Mouse (Mus musculus): ENCODE measurements at regions not wholly inside any gene's neighbourhood (a gene's known extent, or its start where the extent isn't known, plus 50 kb on each side); places are given as distances from the start of the nearest gene placed in this dataset.

DNA sequence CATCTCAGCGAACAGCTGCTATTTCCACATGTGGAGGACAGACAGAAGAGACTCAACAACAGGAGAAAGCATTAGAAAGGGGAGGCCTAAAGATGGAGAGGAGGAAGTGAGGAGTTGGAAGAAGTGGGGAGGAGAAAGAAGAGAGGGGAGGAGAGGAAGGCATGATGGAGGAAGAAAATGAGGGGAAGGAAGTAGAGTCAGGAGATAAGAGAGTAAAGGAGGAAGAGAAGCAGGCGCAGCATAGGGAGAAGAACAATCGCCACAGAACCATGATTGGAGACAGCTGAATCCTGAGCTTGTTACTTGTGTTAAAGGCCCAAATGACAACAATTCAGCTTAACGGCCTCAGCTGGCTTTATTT, 74.8 kb upstream of the Bmp2k start:
- no peaks in the 10 kb centered on the region for H3K4me1 ChIP-seq (ENCODE audit: control insufficient read depth, insufficient read depth, low read length)
- 87% methylated on average over 4 of the region's 4 CpGs for WGBS
- H3K9me3 ChIP-seq (ENCODE audit: control insufficient read depth, low read length) = no peaks in the 10 kb centered on the region
- no peak overlapping the region for H3K4me3 ChIP-seq (ENCODE audit: low read depth, low read length)
- no peak overlapping the region for H3K9ac ChIP-seq (ENCODE audit: low read length)
- H3K27ac ChIP-seq (replicated peaks; ENCODE audit: low read depth, low read length) = no peak overlapping the region
- H3K36me3 ChIP-seq (ENCODE audit: control insufficient read depth, insufficient read depth, low read length) = no peaks in the 10 kb centered on the region
- no peaks in the 10 kb centered on the region for H3K27me3 ChIP-seq (ENCODE audit: control insufficient read depth, insufficient read depth, low read length)
- H3K4me2 ChIP-seq (ENCODE audit: low read depth, severe bottlenecking) = no peak overlapping the region
- DNase-seq (ENCODE audit: low spot score) (no peak), ATAC-seq (ENCODE audit: insufficient number of reproducible peaks, low FRiP score, low TSS enrichment, low read depth) (no peak)

DNA sequence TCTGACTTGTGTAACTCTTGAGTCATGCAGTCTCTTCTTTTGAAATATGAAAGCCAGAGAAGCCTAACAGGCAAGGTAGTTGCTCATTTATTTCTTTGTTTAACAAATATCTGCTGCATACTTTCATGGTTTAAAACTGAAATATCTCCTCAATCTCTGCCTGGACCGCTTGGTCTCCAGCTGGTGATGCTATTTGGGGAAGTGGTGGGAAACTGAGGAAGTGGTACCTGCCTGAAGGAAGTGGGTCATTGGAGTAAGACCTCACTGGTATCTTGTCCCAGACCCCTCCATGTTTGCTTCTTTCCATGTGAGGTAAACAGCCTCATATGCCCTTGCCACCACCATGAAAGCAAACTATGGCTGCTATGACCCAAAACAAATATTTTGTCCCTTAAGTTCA, 74.0 kb upstream of the Bmp2k start:
- H3K27ac ChIP-seq (replicated peaks; ENCODE audit: low read depth, low read length) = no peak overlapping the region
- H3K36me3 ChIP-seq (ENCODE audit: control insufficient read depth, insufficient read depth, low read length) = no peaks in the 10 kb centered on the region
- WGBS = 92% methylated on average over 1 of the region's 1 CpGs
- H3K9me3 ChIP-seq (ENCODE audit: control insufficient read depth, low read length) = no peaks in the 10 kb centered on the region
- H3K27me3 ChIP-seq (ENCODE audit: control insufficient read depth, insufficient read depth, low read length) = no peaks in the 10 kb centered on the region
- H3K4me3 ChIP-seq (ENCODE audit: low read depth, low read length) = no peak overlapping the region
- H3K9ac ChIP-seq (ENCODE audit: low read length) = no peak overlapping the region
- ATAC-seq (ENCODE audit: insufficient number of reproducible peaks, low FRiP score, low TSS enrichment, low read depth) = no peak
- no peak for DNase-seq (ENCODE audit: low spot score)
- H3K4me1 ChIP-seq (ENCODE audit: control insufficient read depth, insufficient read depth, low read length) = no peaks in the 10 kb centered on the region
- H3K4me2 ChIP-seq (ENCODE audit: low read depth, severe bottlenecking) = no peak overlapping the region

DNA sequence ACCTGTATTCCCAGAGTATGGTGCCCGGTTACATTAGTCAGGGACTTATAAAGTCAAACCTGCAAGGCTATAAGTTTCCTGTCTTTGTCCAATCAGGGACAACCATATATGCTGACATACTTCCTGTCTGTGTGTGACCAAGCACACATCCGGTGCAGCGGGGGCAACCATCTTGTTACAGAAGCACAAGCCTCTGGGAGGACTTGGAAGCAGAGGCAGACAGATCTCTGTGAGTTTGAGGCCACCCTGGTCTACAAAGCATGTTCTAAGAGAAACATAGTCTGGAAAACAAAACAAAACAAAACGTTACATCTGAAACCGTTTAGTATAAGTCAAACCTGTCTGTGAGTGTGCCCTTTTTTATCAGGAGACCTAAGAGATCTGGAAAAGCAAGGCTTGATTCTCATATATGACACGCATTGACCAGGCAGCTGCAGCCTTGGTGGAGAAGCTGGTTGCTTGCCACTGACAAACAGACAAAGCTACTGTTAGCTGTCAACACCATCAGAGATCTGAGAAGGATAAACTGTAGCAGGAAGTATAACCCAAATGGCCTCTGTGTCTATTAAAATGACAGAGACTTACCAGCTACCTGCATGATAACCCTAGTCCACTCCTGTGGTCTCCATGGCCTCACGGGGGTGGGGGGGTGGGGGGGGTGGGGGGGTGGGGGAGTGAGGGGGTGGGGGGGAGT, 72.6 kb upstream of the Bmp2k start:
- no peak overlapping the region for H3K9ac ChIP-seq (ENCODE audit: low read length)
- ATAC-seq (ENCODE audit: insufficient number of reproducible peaks, low FRiP score, low TSS enrichment, low read depth) = no peak

DNA sequence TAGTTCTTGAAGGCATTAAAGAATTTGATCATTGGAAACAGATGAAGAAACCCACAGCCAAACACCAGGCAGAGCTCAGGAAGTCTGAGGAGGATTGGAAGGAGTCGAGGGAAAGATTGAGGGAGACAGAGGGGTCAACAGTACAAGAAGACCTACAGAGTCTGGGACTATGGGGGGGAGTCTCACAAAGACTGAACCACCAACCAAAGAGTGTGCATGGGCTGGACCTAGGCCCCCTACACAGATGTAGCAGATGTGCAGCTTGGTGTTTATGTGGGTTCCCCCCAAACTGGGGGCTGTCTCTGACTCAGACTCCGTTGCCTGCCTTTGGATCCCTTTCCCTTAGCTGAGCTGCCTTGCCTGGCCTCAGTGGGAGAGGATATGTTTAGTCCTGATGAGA, 71.5 kb upstream of the Bmp2k start:
- 44% methylated on average over 2 of the region's 2 CpGs for WGBS
- Histone ChIP-seq H3K27me3 (ENCODE audit: control insufficient read depth, insufficient read depth, low read length) (no peaks in the 10 kb centered on the region), H3K27ac (replicated peaks; ENCODE audit: low read depth, low read length) (no peak overlapping the region), H3K4me2 (ENCODE audit: low read depth, severe bottlenecking) (no peak overlapping the region), H3K36me3 (ENCODE audit: control insufficient read depth, insufficient read depth, low read length) (no peaks in the 10 kb centered on the region), H3K9me3 (ENCODE audit: control insufficient read depth, low read length) (no peaks in the 10 kb centered on the region), H3K4me1 (ENCODE audit: control insufficient read depth, insufficient read depth, low read length) (no peaks in the 10 kb centered on the region), H3K4me3 (ENCODE audit: low read depth, low read length) (no peak overlapping the region), H3K9ac (ENCODE audit: low read length) (no peak overlapping the region)
- ATAC-seq (ENCODE audit: insufficient number of reproducible peaks, low FRiP score, low TSS enrichment, low read depth) = no peak
- no peak for DNase-seq (ENCODE audit: low spot score)

More for the DNA sequence above, 72.6 kb upstream of the Bmp2k start:
- no peak for DNase-seq (ENCODE audit: low spot score)
- H3K4me1 ChIP-seq (ENCODE audit: control insufficient read depth, insufficient read depth, low read length) = no peaks in the 10 kb centered on the region
- no peak overlapping the region for H3K4me2 ChIP-seq (ENCODE audit: low read depth, severe bottlenecking)
- WGBS = 84% methylated on average over 7 of the region's 7 CpGs
- no peak overlapping the region for H3K27ac ChIP-seq (replicated peaks; ENCODE audit: low read depth, low read length)
- H3K27me3 ChIP-seq (ENCODE audit: control insufficient read depth, insufficient read depth, low read length) = no peaks in the 10 kb centered on the region
- no peaks in the 10 kb centered on the region for H3K36me3 ChIP-seq (ENCODE audit: control insufficient read depth, insufficient read depth, low read length)
- H3K9me3 ChIP-seq (ENCODE audit: control insufficient read depth, low read length) = no peaks in the 10 kb centered on the region
- no peak overlapping the region for H3K4me3 ChIP-seq (ENCODE audit: low read depth, low read length)

DNA sequence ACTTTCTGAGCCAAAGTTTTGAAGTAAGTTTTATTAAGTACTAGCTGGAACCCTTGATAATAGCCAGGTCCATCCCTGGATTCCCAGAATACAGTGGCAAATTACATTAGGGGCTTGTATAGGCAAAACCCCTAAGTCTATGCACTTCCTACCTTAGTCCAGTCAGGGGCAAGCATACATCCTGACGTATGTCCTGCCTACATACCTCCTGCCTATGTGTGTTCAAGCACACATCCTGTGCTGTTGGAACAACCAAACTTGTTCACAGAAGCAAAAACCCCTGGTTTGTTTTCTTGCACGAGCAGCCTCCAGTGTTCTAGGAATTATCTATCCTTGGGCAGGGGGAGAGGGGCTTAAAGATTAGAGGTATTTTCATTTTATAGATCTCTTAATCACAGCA, 66.4 kb upstream of the Bmp2k start:
- Histone ChIP-seq H3K27me3 (ENCODE audit: control insufficient read depth, insufficient read depth, low read length) (no peaks in the 10 kb centered on the region), H3K36me3 (ENCODE audit: control insufficient read depth, insufficient read depth, low read length) (no peaks in the 10 kb centered on the region), H3K4me2 (ENCODE audit: low read depth, severe bottlenecking) (no peak overlapping the region), H3K27ac (replicated peaks; ENCODE audit: low read depth, low read length) (no peak overlapping the region), H3K4me3 (ENCODE audit: low read depth, low read length) (no peak overlapping the region), H3K9ac (ENCODE audit: low read length) (no peak overlapping the region), H3K4me1 (ENCODE audit: control insufficient read depth, insufficient read depth, low read length) (no peaks in the 10 kb centered on the region), H3K9me3 (ENCODE audit: control insufficient read depth, low read length) (no peaks in the 10 kb centered on the region)
- 61% methylated on average over 2 of the region's 2 CpGs for WGBS
- DNase-seq (ENCODE audit: low spot score) (no peak), ATAC-seq (ENCODE audit: insufficient number of reproducible peaks, low FRiP score, low TSS enrichment, low read depth) (no peak)

DNA sequence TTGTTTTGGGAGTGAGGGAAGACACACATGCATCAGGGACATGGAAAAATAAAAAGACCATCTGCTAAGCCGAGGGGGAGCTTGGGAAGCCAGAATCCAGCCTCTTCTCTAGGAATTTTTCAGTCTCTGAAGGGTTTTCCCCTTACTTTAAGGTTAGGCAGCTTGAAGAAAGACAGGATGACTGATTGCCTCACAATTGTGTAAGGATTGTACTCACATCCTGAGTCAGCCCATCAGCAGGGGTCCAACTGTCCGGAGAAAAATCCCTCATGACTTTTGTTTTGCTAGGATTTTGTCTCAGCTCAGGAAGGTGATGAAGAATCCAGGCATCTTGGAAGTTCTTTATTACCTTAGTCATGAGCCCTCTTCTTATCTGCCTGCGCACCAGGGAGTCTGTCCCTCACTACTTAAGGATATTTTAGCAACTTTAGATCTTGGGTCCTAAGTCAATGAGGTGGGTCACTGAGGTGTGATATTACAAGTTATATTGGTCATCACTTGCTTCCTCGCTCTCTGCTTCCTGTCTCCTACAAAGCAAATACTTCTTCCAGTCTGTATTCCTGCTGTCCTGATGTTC, 65.8 kb upstream of the Bmp2k start:
- ATAC-seq (ENCODE audit: insufficient number of reproducible peaks, low FRiP score, low TSS enrichment, low read depth) (no peak), DNase-seq (ENCODE audit: low spot score) (no peak)
- no peak overlapping the region for H3K4me2 ChIP-seq (ENCODE audit: low read depth, severe bottlenecking)
- no peaks in the 10 kb centered on the region for H3K27me3 ChIP-seq (ENCODE audit: control insufficient read depth, insufficient read depth, low read length)
- no peak overlapping the region for H3K4me3 ChIP-seq (ENCODE audit: low read depth, low read length)
- WGBS = 71% methylated on average over 4 of the region's 4 CpGs
- no peak overlapping the region for H3K27ac ChIP-seq (replicated peaks; ENCODE audit: low read depth, low read length)
- H3K9me3 ChIP-seq (ENCODE audit: control insufficient read depth, low read length) = no peaks in the 10 kb centered on the region
- no peaks in the 10 kb centered on the region for H3K4me1 ChIP-seq (ENCODE audit: control insufficient read depth, insufficient read depth, low read length)
- no peak overlapping the region for H3K9ac ChIP-seq (ENCODE audit: low read length)
- no peaks in the 10 kb centered on the region for H3K36me3 ChIP-seq (ENCODE audit: control insufficient read depth, insufficient read depth, low read length)

DNA sequence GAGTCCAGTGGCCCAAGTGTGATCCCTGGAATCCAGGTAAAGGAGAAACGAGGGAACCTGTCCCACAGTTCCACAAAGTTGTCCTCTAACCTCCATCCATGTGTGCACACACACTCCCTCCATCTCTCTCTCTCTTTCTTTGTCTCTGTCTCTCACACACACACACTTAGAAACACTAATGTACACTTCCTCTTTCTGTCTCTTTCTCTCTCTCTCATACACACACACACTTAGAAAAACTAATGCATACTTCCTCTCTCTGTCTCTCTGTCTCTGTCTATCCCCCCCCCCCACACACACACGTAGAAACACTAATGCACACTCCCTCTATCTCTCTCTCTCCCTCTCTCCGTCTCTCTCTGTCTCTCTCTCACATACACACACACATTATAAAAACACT, 61.2 kb upstream of the Bmp2k start:
- Histone ChIP-seq H3K9ac (ENCODE audit: low read length) (no peak overlapping the region), H3K27ac (replicated peaks; ENCODE audit: low read depth, low read length) (no peak overlapping the region), H3K36me3 (ENCODE audit: control insufficient read depth, insufficient read depth, low read length) (no peaks in the 10 kb centered on the region), H3K9me3 (ENCODE audit: control insufficient read depth, low read length) (no peaks in the 10 kb centered on the region), H3K4me2 (ENCODE audit: low read depth, severe bottlenecking) (no peak overlapping the region), H3K4me1 (ENCODE audit: control insufficient read depth, insufficient read depth, low read length) (no peaks in the 10 kb centered on the region), H3K4me3 (ENCODE audit: low read depth, low read length) (no peak overlapping the region), H3K27me3 (ENCODE audit: control insufficient read depth, insufficient read depth, low read length) (no peaks in the 10 kb centered on the region)
- ATAC-seq (ENCODE audit: insufficient number of reproducible peaks, low FRiP score, low TSS enrichment, low read depth) (no peak), DNase-seq (ENCODE audit: low spot score) (no peak)
- WGBS = 83% methylated on average over 3 of the region's 3 CpGs

DNA sequence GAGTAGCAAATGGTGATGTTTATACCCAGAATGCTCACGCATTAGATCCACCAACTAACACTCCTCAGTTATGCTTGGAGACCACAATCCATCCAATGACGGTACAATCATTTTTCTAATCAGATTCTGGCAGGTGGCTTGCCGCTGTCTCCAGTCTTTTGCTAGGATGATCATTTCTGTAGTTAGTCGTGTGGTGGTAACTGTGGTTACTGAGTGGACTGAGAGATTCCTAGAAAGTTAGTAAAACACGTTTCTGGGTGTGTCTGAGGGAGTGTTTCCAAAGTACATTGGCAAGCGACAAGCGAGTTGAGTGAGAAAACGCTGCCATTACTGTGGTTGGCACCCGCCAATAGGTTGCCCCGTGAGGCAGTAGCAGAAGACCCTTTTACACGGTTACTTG, 58.8 kb upstream of the Bmp2k start:
- Histone ChIP-seq H3K36me3 (ENCODE audit: control insufficient read depth, insufficient read depth, low read length) (no peaks in the 10 kb centered on the region), H3K9ac (ENCODE audit: low read length) (no peak overlapping the region), H3K27ac (replicated peaks; ENCODE audit: low read depth, low read length) (no peak overlapping the region), H3K27me3 (ENCODE audit: control insufficient read depth, insufficient read depth, low read length) (no peaks in the 10 kb centered on the region), H3K4me2 (ENCODE audit: low read depth, severe bottlenecking) (no peak overlapping the region), H3K9me3 (ENCODE audit: control insufficient read depth, low read length) (no peaks in the 10 kb centered on the region), H3K4me1 (ENCODE audit: control insufficient read depth, insufficient read depth, low read length) (no peaks in the 10 kb centered on the region), H3K4me3 (ENCODE audit: low read depth, low read length) (no peak overlapping the region)
- DNase-seq (ENCODE audit: low spot score) (no peak), ATAC-seq (ENCODE audit: insufficient number of reproducible peaks, low FRiP score, low TSS enrichment, low read depth) (no peak)
- 86% methylated on average over 11 of the region's 11 CpGs for WGBS

DNA sequence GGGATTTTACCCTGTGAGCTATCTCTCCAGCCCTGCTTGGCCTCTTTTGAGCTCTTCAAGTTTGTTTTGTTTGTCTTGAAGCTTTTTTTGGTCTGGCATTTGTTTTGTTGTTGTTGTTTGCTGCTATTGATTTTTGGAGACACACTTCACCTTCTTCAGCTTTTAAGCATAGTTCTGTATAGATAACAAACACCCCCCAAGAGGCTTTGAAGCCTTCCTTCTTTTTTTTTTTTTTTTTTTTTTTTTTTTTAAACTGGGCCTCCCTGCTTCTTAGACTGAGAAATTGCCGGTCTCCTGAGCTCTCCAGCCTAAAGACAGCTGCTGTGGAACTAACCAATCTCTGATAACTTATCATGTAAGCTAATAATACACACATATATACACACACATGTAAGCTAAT, 58.2 kb upstream of the Bmp2k start:
- no peak overlapping the region for H3K27ac ChIP-seq (replicated peaks; ENCODE audit: low read depth, low read length)
- no peak for DNase-seq (ENCODE audit: low spot score)
- no peak overlapping the region for H3K4me2 ChIP-seq (ENCODE audit: low read depth, severe bottlenecking)
- no peak overlapping the region for H3K9ac ChIP-seq (ENCODE audit: low read length)
- no peak for ATAC-seq (ENCODE audit: insufficient number of reproducible peaks, low FRiP score, low TSS enrichment, low read depth)
- no peak overlapping the region for H3K4me3 ChIP-seq (ENCODE audit: low read depth, low read length)
- no peaks in the 10 kb centered on the region for H3K36me3 ChIP-seq (ENCODE audit: control insufficient read depth, insufficient read depth, low read length)
- no peaks in the 10 kb centered on the region for H3K9me3 ChIP-seq (ENCODE audit: control insufficient read depth, low read length)
- H3K4me1 ChIP-seq (ENCODE audit: control insufficient read depth, insufficient read depth, low read length) = no peaks in the 10 kb centered on the region
- WGBS = 70% methylated on average over 1 of the region's 1 CpGs
- no peaks in the 10 kb centered on the region for H3K27me3 ChIP-seq (ENCODE audit: control insufficient read depth, insufficient read depth, low read length)

Data from limb, embryonic 11.5 days (tissue).